Mouse (Mus musculus) stomach, embryonic 14.5 days (tissue): ENCODE data around the gene Itpr2. TPM values are rescaled to one million over a fixed set of nuclear protein-coding genes. Genes with fewer than 3 reads are reported as not detected.

ENCODE experiments used
- ATAC-seq: fragments of 200-750 bp; cut with Nextera tagmentation; 2 replicates; pipeline ENCODE4 v1.8.0; 2017; ENCODE audit warnings: low read depth, moderate TSS enrichment; ENCODE audit not compliant: insufficient number of reproducible peaks, insufficient read depth, low FRiP score
- H3K27ac ChIP-seq: fragments of 300-500 bp; sonication (generic); 2 replicates; pipeline ENCODE4 v1.5.1; 2014; ENCODE audit warnings: mild to moderate bottlenecking, low read length, moderate library complexity, mixed read lengths
- H3K27me3 ChIP-seq: fragments of 300-500 bp; sonication (generic); 2 replicates; pipeline ENCODE4 v1.6.1; 2014; ENCODE audit warnings: low read length, control low read depth, mixed read lengths; ENCODE audit not compliant: control insufficient read depth, insufficient read depth
- H3K36me3 ChIP-seq: fragments of 300-500 bp; sonication (generic); 2 replicates; pipeline ENCODE4 v1.6.1; 2014; ENCODE audit warnings: mild to moderate bottlenecking, control low read depth, low read length, moderate library complexity, mixed read lengths; ENCODE audit not compliant: control insufficient read depth, insufficient read depth
- H3K4me1 ChIP-seq: fragments of 300-500 bp; sonication (generic); 2 replicates; pipeline ENCODE4 v1.6.1; 2014; ENCODE audit warnings: low read length, control low read depth, mixed read lengths; ENCODE audit not compliant: control insufficient read depth, insufficient read depth
- H3K4me2 ChIP-seq: fragments of 300-500 bp; sonication (generic); replicated peaks from 2 replicates; pipeline ENCODE4 v1.6.1; 2014; ENCODE audit warnings: low read depth, low read length, control low read depth
- H3K4me3 ChIP-seq: fragments of 300-500 bp; sonication (generic); 2 replicates; pipeline ENCODE4 v1.5.1; 2014; ENCODE audit warnings: low read depth, low read length, control low read depth
- H3K9ac ChIP-seq: fragments of 300-500 bp; sonication (generic); replicated peaks from 2 replicates; pipeline ENCODE4 v1.6.1; 2014; ENCODE audit warnings: low read depth, mild to moderate bottlenecking, control low read depth, low read length, moderate library complexity, mixed read lengths
- H3K9me3 ChIP-seq: fragments of 300-500 bp; sonication (generic); 2 replicates; pipeline ENCODE4 v1.6.1; 2016; ENCODE audit warnings: low read depth, low read length, control low read depth; ENCODE audit not compliant: control insufficient read depth
- WGBS: fragments of 180-500 bp; shearing (Covaris S2); extraction: QIAGEN DNeasy Blood & Tissue Kit; methylation state at CpG from one replicate; pipeline ENCODE4 v1.1.7; 2014; 5-methylcytosine and 5-hydroxymethylcytosine counted together
- polyA plus RNA-seq: library from polyadenylated mRNA; unstranded; fragments of >200 nt; fragmentation: Nextera tagmentation; extraction: Ambion mirVana; gene quantifications from 2 replicates; pipeline ENCODE4 v1.2.1, GENCODE M21; 2014

Itpr2 gene
- polyA plus RNA-seq, 1 experiment from 2014 or later, result 10.0 TPM

GRCm38 (mm10) chr6:146366180-146366579 is 135.8 kb downstream of the Itpr2 start:
- Histone ChIP-seq H3K27me3 (no peaks in the 10 kb centered on the region), H3K4me3 (no peak overlapping the region), H3K27ac (no peak overlapping the region), H3K9ac (no peak overlapping the region), H3K36me3 (no peaks in the 10 kb centered on the region), H3K4me2 (no peak overlapping the region), H3K4me1 (no peaks in the 10 kb centered on the region), H3K9me3 (no peaks in the 10 kb centered on the region)
- ATAC-seq, result no peak
- 83% methylated on average over 4 of the region's 4 CpGs for WGBS

- WGBS, result 54% methylated on average over 4 of the region's 4 CpGs
- no peak overlapping the region for H3K4me2 ChIP-seq
- no peaks in the 10 kb centered on the region for H3K4me1 ChIP-seq
- H3K27me3 ChIP-seq, result no peaks in the 10 kb centered on the region
- H3K27ac ChIP-seq, result no peak overlapping the region
- H3K9ac ChIP-seq, result no peak overlapping the region
- no peak overlapping the region for H3K4me3 ChIP-seq
- no peak for ATAC-seq
- H3K9me3 ChIP-seq, result no peaks in the 10 kb centered on the region
- no peaks in the 10 kb centered on the region for H3K36me3 ChIP-seq
Observed at GRCm38 (mm10) chr6:146357911-146358310, 144.1 kb downstream of the Itpr2 start.

- ATAC-seq, result no peak
- WGBS, result 68% methylated on average over 9 of the region's 9 CpGs
- no peaks in the 10 kb centered on the region for H3K36me3 ChIP-seq
- no peaks in the 10 kb centered on the region for H3K9me3 ChIP-seq
- H3K4me2 ChIP-seq, result no peak overlapping the region
- no peaks in the 10 kb centered on the region for H3K27me3 ChIP-seq
- no peak overlapping the region for H3K27ac ChIP-seq
- H3K9ac ChIP-seq, result no peak overlapping the region
- H3K4me3 ChIP-seq, result no peak overlapping the region
- H3K4me1 ChIP-seq, result no peaks in the 10 kb centered on the region
Observed at GRCm38 (mm10) chr6:146352258-146352805, 149.7 kb downstream of the Itpr2 start.

DNA sequence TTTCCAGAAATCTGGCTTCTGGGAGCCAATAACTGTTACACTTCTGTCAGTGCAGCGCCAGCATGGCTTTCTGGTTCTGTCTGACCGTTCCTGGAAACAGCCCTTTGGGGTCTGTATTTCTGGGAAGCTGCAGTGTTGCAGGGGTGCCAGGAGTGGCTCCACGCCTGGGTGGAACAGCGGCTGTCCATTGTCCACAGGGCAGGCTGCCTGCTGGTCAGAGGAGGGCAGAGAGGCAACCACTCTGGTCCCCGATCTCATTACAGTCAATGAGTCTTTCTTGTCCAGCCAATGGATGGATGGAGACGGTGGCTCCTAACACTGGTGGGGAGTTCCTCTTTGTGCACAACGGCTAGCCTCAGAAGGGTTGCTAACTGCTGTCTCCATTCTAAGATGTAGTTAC is 150.2 kb downstream of the Itpr2 start:
- no peaks in the 10 kb centered on the region for H3K9me3 ChIP-seq
- 86% methylated on average over 7 of the region's 7 CpGs for WGBS
- H3K36me3 ChIP-seq, result no peaks in the 10 kb centered on the region
- no peaks in the 10 kb centered on the region for H3K27me3 ChIP-seq
- H3K4me3 ChIP-seq, result no peak overlapping the region
- ATAC-seq, result no peak
- no peak overlapping the region for H3K4me2 ChIP-seq
- H3K9ac ChIP-seq, result no peak overlapping the region
- no peak overlapping the region for H3K27ac ChIP-seq
- no peaks in the 10 kb centered on the region for H3K4me1 ChIP-seq

DNA sequence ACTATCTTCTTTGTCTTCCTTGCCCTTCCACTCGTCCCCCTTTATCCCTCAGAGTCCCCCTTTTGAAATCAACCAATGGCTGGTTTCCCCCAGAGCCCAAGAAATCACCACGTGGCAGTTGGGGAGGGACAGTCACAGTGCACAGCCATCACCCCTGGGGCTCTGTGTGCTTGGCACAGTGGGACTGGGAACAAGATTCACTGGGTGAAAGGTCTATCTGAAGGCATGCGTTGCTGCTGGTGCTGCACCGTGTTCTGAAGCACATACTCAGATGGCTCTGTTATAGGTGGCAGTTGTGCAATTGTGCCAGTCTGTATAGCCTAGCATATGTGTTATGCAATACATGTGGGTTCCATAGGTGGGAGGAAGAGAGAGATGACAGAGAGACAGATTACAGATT is 154.5 kb downstream of the Itpr2 start:
- Histone ChIP-seq H3K4me2 (no peak overlapping the region), H3K9ac (no peak overlapping the region), H3K36me3 (no peaks in the 10 kb centered on the region), H3K9me3 (no peaks in the 10 kb centered on the region), H3K27ac (no peak overlapping the region), H3K4me1 (no peaks in the 10 kb centered on the region), H3K4me3 (no peak overlapping the region), H3K27me3 (no peaks in the 10 kb centered on the region)
- 58% methylated on average over 4 of the region's 4 CpGs for WGBS
- no peak for ATAC-seq

GRCm38 (mm10) chr6:146346545-146347195 is 155.4 kb downstream of the Itpr2 start:
- Histone ChIP-seq H3K27me3 (no peaks in the 10 kb centered on the region), H3K4me3 (no peak overlapping the region), H3K9me3 (no peaks in the 10 kb centered on the region), H3K36me3 (no peaks in the 10 kb centered on the region), H3K4me1 (no peaks in the 10 kb centered on the region), H3K4me2 (no peak overlapping the region), H3K27ac (no peak overlapping the region), H3K9ac (no peak overlapping the region)
- WGBS, result 83% methylated on average over 8 of the region's 8 CpGs
- ATAC-seq, result no peak

DNA sequence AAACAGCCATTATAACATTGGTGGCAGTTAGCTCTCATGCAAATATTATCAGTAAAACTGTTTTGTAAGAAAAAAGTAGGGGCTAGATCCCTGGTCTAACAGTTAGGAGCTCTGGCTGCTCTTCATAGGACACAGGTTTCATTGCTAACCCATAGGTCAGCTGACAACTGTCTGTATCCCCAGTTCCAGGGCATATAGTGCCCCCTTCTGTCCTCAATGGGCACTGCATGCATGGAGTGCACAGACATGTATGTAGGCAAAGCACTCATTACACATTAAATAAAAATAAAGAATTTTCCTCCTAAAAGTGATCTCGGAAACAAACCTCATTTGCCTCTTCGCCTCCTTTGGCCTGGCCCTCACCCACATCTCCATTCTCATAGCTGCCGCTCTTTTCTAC is 157.3 kb downstream of the Itpr2 start:
- H3K9ac ChIP-seq, result no peak overlapping the region
- WGBS, result 93% methylated on average over 3 of the region's 3 CpGs
- H3K27ac ChIP-seq, result no peak overlapping the region
- H3K27me3 ChIP-seq, result no peaks in the 10 kb centered on the region
- H3K36me3 ChIP-seq, result no peaks in the 10 kb centered on the region
- no peaks in the 10 kb centered on the region for H3K9me3 ChIP-seq
- H3K4me3 ChIP-seq, result no peak overlapping the region
- no peak overlapping the region for H3K4me2 ChIP-seq
- no peaks in the 10 kb centered on the region for H3K4me1 ChIP-seq
- ATAC-seq, result no peak

GRCm38 (mm10) chr6:146343671-146344384 is 158.2 kb downstream of the Itpr2 start:
- no peak overlapping the region for H3K27ac ChIP-seq
- no peak overlapping the region for H3K4me2 ChIP-seq
- no peaks in the 10 kb centered on the region for H3K27me3 ChIP-seq
- no peak overlapping the region for H3K4me3 ChIP-seq
- no peak overlapping the region for H3K9ac ChIP-seq
- no peaks in the 10 kb centered on the region for H3K9me3 ChIP-seq
- no peaks in the 10 kb centered on the region for H3K4me1 ChIP-seq
- no peak for ATAC-seq
- WGBS, result 52% methylated on average over 10 of the region's 10 CpGs
- H3K36me3 ChIP-seq, result no peaks in the 10 kb centered on the region
